Mouse (Mus musculus) midbrain, embryonic 12.5 days (tissue): ENCODE measurements around the gene Dusp2. TPM values are rescaled to one million over a fixed set of nuclear protein-coding genes. Genes with fewer than 3 reads are reported as not detected.
"Not testable (repeated sequence)": the region's sequence is repeated elsewhere in the genome, so short reads cannot be mapped to it uniquely, and the experiment has no call there.

ENCODE experiments used
- ATAC-seq: fragments of 200-750 bp; cut with Nextera tagmentation; 2 replicates; pipeline ENCODE4 v1.8.0; 2017; ENCODE audit warnings: low read depth, moderate TSS enrichment, moderate library complexity; ENCODE audit not compliant: low FRiP score
- H3K27ac ChIP-seq: fragments of 300-500 bp; sonication (generic); replicated peaks from 2 replicates; pipeline ENCODE4 v1.5.1; 2016; ENCODE audit warnings: mild to moderate bottlenecking
- H3K27me3 ChIP-seq: fragments of 300-500 bp; sonication (generic); 2 replicates; pipeline ENCODE4 v1.6.1; 2016; ENCODE audit warnings: mild to moderate bottlenecking
- H3K36me3 ChIP-seq: fragments of 300-500 bp; sonication (generic); 2 replicates; pipeline ENCODE4 v1.6.1; 2016
- H3K4me1 ChIP-seq: fragments of 300-500 bp; sonication (generic); 2 replicates; pipeline ENCODE4 v1.6.1; 2016
- H3K4me2 ChIP-seq: fragments of 300-500 bp; sonication (generic); replicated peaks from 2 replicates; pipeline ENCODE4 v1.6.1; 2016; ENCODE audit warnings: mild to moderate bottlenecking, moderate library complexity
- H3K4me3 ChIP-seq: fragments of 300-500 bp; sonication (generic); 2 replicates; pipeline ENCODE4 v1.5.1; 2016; ENCODE audit warnings: mild to moderate bottlenecking
- H3K9ac ChIP-seq: fragments of 300-500 bp; sonication (generic); replicated peaks from 2 replicates; pipeline ENCODE4 v1.6.1; 2016; ENCODE audit warnings: mild to moderate bottlenecking, moderate library complexity
- H3K9me3 ChIP-seq: fragments of 300-500 bp; sonication (generic); 2 replicates; pipeline ENCODE4 v1.6.1; 2016; ENCODE audit warnings: mild to moderate bottlenecking
- WGBS: fragments of 180-500 bp; shearing (Covaris S2); methylation state at CpG from one replicate; pipeline ENCODE4 v1.1.7; 2016; 5-methylcytosine and 5-hydroxymethylcytosine counted together
- polyA plus RNA-seq: library from polyadenylated mRNA; unstranded; fragments of >200 nt; fragmentation: Nextera tagmentation; extraction: Ambion mirVana; gene quantifications from 2 replicates; pipeline ENCODE4 v1.2.1, GENCODE M21; 2016

Gene Dusp2
- 4.4 and 7.1 TPM in 2 replicates for polyA plus RNA-seq

GRCm38 (mm10) chr2:127335767-127336496 lies at the start of gene Dusp2:
Dusp2 (plus strand) TSS chr2:127336159.
- H3K36me3 ChIP-seq = no peaks in the 10 kb centered on the region
- peaks cover 51% of the 10 kb centered on the region for H3K27me3 ChIP-seq
- H3K4me1 ChIP-seq = peaks cover 13% of the 10 kb centered on the region
- ATAC-seq = peak; percentile 77
- H3K9ac ChIP-seq = peak within 1 kb of the TSS; percentile 51
- H3K9me3 ChIP-seq = no peaks in the 10 kb centered on the region
- peak within 1 kb of the TSS; percentile 51 for H3K4me3 ChIP-seq
- H3K4me2 ChIP-seq = peak within 1 kb of the TSS; percentile 86
- under 1% methylated on average over 76 of the region's 76 CpGs for WGBS
- no peak within 1 kb of the TSS for H3K27ac ChIP-seq

GRCm38 (mm10) chr2:127292250-127292649 lies 43.7 kb upstream of the Dusp2 start:
- Histone ChIP-seq H3K9ac (no peak overlapping the region), H3K4me3 (no peak overlapping the region), H3K27me3 (no peaks in the 10 kb centered on the region), H3K27ac (no peak overlapping the region), H3K4me1 (no peaks in the 10 kb centered on the region), H3K4me2 (no peak overlapping the region), H3K9me3 (no peaks in the 10 kb centered on the region), H3K36me3 (peaks cover 74% of the 10 kb centered on the region)
- WGBS = 86% methylated on average over 4 of the region's 4 CpGs
- no peak for ATAC-seq

- Histone ChIP-seq H3K36me3 (peaks cover 77% of the 10 kb centered on the region), H3K9me3 (no peaks in the 10 kb centered on the region), H3K4me1 (no peaks in the 10 kb centered on the region), H3K4me2 (no peak overlapping the region), H3K27ac (no peak overlapping the region), H3K27me3 (no peaks in the 10 kb centered on the region), H3K9ac (no peak overlapping the region), H3K4me3 (no peak overlapping the region)
- 95% methylated on average over 7 of the region's 7 CpGs for WGBS
- no peak for ATAC-seq
Observed at GRCm38 (mm10) chr2:127297001-127297805, 38.8 kb upstream of the Dusp2 start.

- Histone ChIP-seq H3K4me2 (no peak overlapping the region), H3K9ac (no peak overlapping the region), H3K4me3 (no peak overlapping the region), H3K4me1 (no peaks in the 10 kb centered on the region), H3K27ac (no peak overlapping the region), H3K9me3 (no peaks in the 10 kb centered on the region), H3K36me3 (peaks cover 69% of the 10 kb centered on the region), H3K27me3 (no peaks in the 10 kb centered on the region)
- WGBS = 100% methylated on average over 1 of the region's 1 CpGs
- no peak for ATAC-seq
Observed at GRCm38 (mm10) chr2:127298056-127298455, 37.9 kb upstream of the Dusp2 start.

GRCm38 (mm10) chr2:127300701-127301100 lies 35.3 kb upstream of the Dusp2 start:
- Histone ChIP-seq H3K9ac (no peak overlapping the region), H3K9me3 (no peaks in the 10 kb centered on the region), H3K4me3 (no peak overlapping the region), H3K27me3 (no peaks in the 10 kb centered on the region), H3K36me3 (peaks cover 50% of the 10 kb centered on the region), H3K27ac (no peak overlapping the region), H3K4me2 (no peak overlapping the region), H3K4me1 (no peaks in the 10 kb centered on the region)
- WGBS = 88% methylated on average over 3 of the region's 3 CpGs
- ATAC-seq = no peak

GRCm38 (mm10) chr2:127301883-127302282 lies 34.1 kb upstream of the Dusp2 start:
- ATAC-seq = no peak
- peaks cover 40% of the 10 kb centered on the region for H3K36me3 ChIP-seq

GRCm38 (mm10) chr2:127304192-127304591 lies 31.8 kb upstream of the Dusp2 start:
- peaks cover 16% of the 10 kb centered on the region for H3K36me3 ChIP-seq
- not testable (repeated sequence) for ATAC-seq, H3K4me2 ChIP-seq, H3K9ac ChIP-seq, H3K9me3 ChIP-seq, H3K27ac ChIP-seq, H3K4me1 ChIP-seq, H3K4me3 ChIP-seq, H3K27me3 ChIP-seq
- WGBS = 94% methylated on average over 4 of the region's 4 CpGs

More at GRCm38 (mm10) chr2:127301883-127302282, 34.1 kb upstream of the Dusp2 start:
- Histone ChIP-seq H3K9ac (no peak overlapping the region), H3K9me3 (no peaks in the 10 kb centered on the region), H3K4me1 (no peaks in the 10 kb centered on the region), H3K4me3 (no peak overlapping the region), H3K27me3 (no peaks in the 10 kb centered on the region), H3K4me2 (no peak overlapping the region), H3K27ac (no peak overlapping the region)
- WGBS = 94% methylated on average over 3 of the region's 3 CpGs

- 86% methylated on average over 3 of the region's 3 CpGs for WGBS
Observed at GRCm38 (mm10) chr2:127304609-127305210, 31.2 kb upstream of the Dusp2 start.

GRCm38 (mm10) chr2:127306123-127306522 lies 29.8 kb upstream of the Dusp2 start:
- Histone ChIP-seq H3K36me3 (peaks cover 2% of the 10 kb centered on the region; the same call in 1 of the 2 replicates), H3K27ac (no peak overlapping the region), H3K9me3 (no peaks in the 10 kb centered on the region), H3K4me1 (no peaks in the 10 kb centered on the region), H3K9ac (no peak overlapping the region), H3K4me3 (no peak overlapping the region), H3K27me3 (no peaks in the 10 kb centered on the region), H3K4me2 (no peak overlapping the region)
- ATAC-seq = no peak

More at GRCm38 (mm10) chr2:127304609-127305210, 31.2 kb upstream of the Dusp2 start:
- H3K9me3 ChIP-seq = no peaks in the 10 kb centered on the region
- no peak overlapping the region for H3K4me2 ChIP-seq
- peaks cover 13% of the 10 kb centered on the region for H3K36me3 ChIP-seq
- no peak overlapping the region for H3K27ac ChIP-seq
- no peak for ATAC-seq
- no peak overlapping the region for H3K4me3 ChIP-seq
- H3K27me3 ChIP-seq = no peaks in the 10 kb centered on the region
- H3K9ac ChIP-seq = no peak overlapping the region
- no peaks in the 10 kb centered on the region for H3K4me1 ChIP-seq

- Histone ChIP-seq H3K27ac (no peak overlapping the region), H3K4me3 (no peak overlapping the region), H3K27me3 (no peaks in the 10 kb centered on the region), H3K4me1 (no peaks in the 10 kb centered on the region), H3K9ac (no peak overlapping the region), H3K9me3 (no peaks in the 10 kb centered on the region), H3K36me3 (no peaks in the 10 kb centered on the region), H3K4me2 (no peak overlapping the region)
- no peak for ATAC-seq
- WGBS = 54% methylated on average over 3 of the region's 3 CpGs
Observed at GRCm38 (mm10) chr2:127307179-127307578, 28.8 kb upstream of the Dusp2 start.

- no peak overlapping the region for H3K9ac ChIP-seq
- H3K9me3 ChIP-seq = no peaks in the 10 kb centered on the region
- no peak overlapping the region for H3K4me3 ChIP-seq
- ATAC-seq = no peak
- H3K27me3 ChIP-seq = no peaks in the 10 kb centered on the region
- H3K27ac ChIP-seq = no peak overlapping the region
- no peak overlapping the region for H3K4me2 ChIP-seq
- WGBS = 87% methylated on average over 2 of the region's 2 CpGs
- H3K4me1 ChIP-seq = no peaks in the 10 kb centered on the region
- H3K36me3 ChIP-seq = no peaks in the 10 kb centered on the region
Observed at GRCm38 (mm10) chr2:127308660-127309059, 27.3 kb upstream of the Dusp2 start.

GRCm38 (mm10) chr2:127310246-127310645 lies 25.7 kb upstream of the Dusp2 start:
- Histone ChIP-seq H3K36me3 (no peaks in the 10 kb centered on the region), H3K4me3 (no peak overlapping the region), H3K9me3 (no peaks in the 10 kb centered on the region), H3K27ac (no peak overlapping the region), H3K9ac (no peak overlapping the region), H3K4me1 (no peaks in the 10 kb centered on the region), H3K4me2 (no peak overlapping the region), H3K27me3 (no peaks in the 10 kb centered on the region)
- no peak for ATAC-seq
- 38% methylated on average over 2 of the region's 2 CpGs for WGBS
